Mouse (Mus musculus): ENCODE measurements around the gene Aamp.
A peak's percentile ranks its signal among the peaks of the same experiment; 100 is the strongest.

DNA sequence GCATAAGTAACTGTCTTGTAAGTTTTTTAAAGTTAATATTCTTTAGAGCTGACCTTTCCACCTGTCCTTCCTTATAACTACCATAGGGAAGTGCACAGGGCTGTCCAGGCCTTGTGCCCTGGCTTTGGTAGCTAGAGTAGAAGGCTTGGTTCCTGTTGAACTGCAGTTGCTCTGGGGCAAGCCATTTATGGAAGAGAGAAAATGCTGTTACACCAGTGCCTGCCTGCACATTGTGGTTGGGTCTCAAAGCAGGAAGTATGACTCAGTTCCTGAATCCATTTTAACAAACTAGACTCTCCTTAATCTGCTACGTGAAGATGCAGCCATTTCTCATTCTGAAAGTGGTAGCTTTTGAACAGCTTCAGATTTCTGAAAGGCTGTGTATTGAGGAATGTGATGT is 35.7 kb downstream of the Aamp start:
- TF ChIP-seq E2F4 (IDR thresholded peaks at IDR 0.05; ENCODE audit: insufficient replicate concordance, low read depth, low read length) = no peak
- TF ChIP-seq KAT2A (IDR thresholded peaks at IDR 0.05; ENCODE audit: insufficient replicate concordance, low read length) = no peak
- TF ChIP-seq SMC3 (IDR thresholded peaks at IDR 0.05; ENCODE audit: low read depth, low read length) = no peak
- TF ChIP-seq CTCF (conservative IDR thresholded peaks at IDR 0.05 in 1 of 2, IDR thresholded peaks at IDR 0.05 in 1 of 2; ENCODE audit: low read depth in 2 of 2, low read length in 2 of 2) = no peak
- TF ChIP-seq HCFC1 (IDR thresholded peaks at IDR 0.05; ENCODE audit: low read depth, low read length) = peak; percentile 68
- TF ChIP-seq BHLHE40 (IDR thresholded peaks at IDR 0.05; ENCODE audit: low read depth, low read length) = no peak

Measured in CH12.LX (cell line).